In the genomic region with DNA sequence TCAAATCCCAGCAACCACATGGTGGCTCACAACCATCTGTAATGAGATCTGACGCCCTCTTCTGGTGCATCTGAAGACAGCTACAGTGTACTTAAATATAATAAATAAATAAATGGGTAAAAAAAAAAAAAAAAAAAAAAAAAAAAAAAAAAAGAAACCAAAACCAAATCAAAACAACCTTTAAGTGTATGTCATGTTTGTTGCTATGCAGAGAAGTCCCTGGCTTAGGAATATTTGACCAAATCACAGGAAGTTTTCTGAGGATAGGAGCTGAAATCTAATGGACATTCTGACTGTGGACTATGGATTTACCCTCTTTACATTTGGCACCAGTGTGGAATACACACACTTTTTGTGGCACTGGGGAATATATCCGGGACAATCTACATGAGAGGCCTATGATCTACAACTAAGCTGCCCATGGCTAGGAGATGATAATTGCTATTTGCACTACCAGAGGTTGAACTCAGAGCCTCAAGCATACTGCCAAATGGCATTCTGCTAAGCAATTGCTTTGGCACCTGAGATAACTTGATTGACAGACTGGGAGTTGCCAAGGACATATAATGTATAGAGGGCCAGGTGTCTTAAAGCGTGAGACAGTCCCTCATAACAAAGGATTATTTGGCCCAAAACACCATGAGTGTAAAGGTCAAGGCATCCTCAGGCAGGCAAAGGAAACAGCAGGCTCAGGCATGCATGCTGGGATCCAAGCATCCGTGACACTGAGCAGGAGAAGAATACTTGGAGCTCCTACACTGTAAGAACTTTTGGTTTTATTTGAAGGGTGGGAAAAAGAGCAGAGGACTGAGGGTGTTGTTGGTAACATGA, we compare ENCODE assay signal across 19 mouse cellular contexts. TPM values are rescaled to one million over a fixed set of nuclear protein-coding genes. Genes with fewer than 3 reads are reported as not detected.
DNase-seq lines count a peak whose midpoint lies in the region; ATAC-seq and TF ChIP-seq lines count a peak whose summit lies in the region.
"Had no signal": no experiment of that assay in that cellular context is flagged by ENCODE, and none has a peak within 500 bp of the region (broad histone marks: within the 10 kb centered on the region; RNA-seq: fewer than 3 reads in every experiment).

No protein-coding gene starts in this region.

- no peaks in the 10 kb centered on the region for H3K9me3 ChIP-seq in liver, embryonic 11.5 days (ENCODE audit: control insufficient read depth, low read length)
- H3K9me3 ChIP-seq in stomach, embryonic 16.5 days (replicated peaks; ENCODE audit: control insufficient read depth, low read length): no peaks in the 10 kb centered on the region
- H3K9me3 ChIP-seq: midbrain, embryonic 13.5 days; neural tube, embryonic 15.5 days had no signal

- H3K36me3 ChIP-seq in heart, adult 2 months (ENCODE audit: control insufficient read depth, insufficient read depth, low read length): no peaks in the 10 kb centered on the region
- H3K36me3 ChIP-seq in liver, adult 2 months (ENCODE audit: control insufficient read depth, insufficient read depth, low read length): no peaks in the 10 kb centered on the region
- H3K36me3 ChIP-seq in liver, embryonic 11.5 days (ENCODE audit: control insufficient read depth, insufficient read depth, low read length): peaks cover 4% of the 10 kb centered on the region; the same call in 1 of the 2 replicates
- H3K36me3 ChIP-seq in stomach, embryonic 16.5 days (ENCODE audit: control insufficient read depth, insufficient read depth, low read length): no peaks in the 10 kb centered on the region
- H3K36me3 ChIP-seq: neural tube, embryonic 15.5 days had no signal

- no peak overlapping the region for H3K4me3 ChIP-seq in heart, adult 2 months
- no peak overlapping the region for H3K4me3 ChIP-seq in liver, adult 2 months (ENCODE audit: insufficient read depth, low read depth, low read length)
- no peak overlapping the region for H3K4me3 ChIP-seq in liver, embryonic 11.5 days (ENCODE audit: low read depth, low read length)
- H3K4me3 ChIP-seq in stomach, embryonic 16.5 days (replicated peaks; ENCODE audit: low read length): no peak overlapping the region
- H3K4me3 ChIP-seq: midbrain, embryonic 13.5 days; neural tube, embryonic 15.5 days had no signal

- H3K27me3 ChIP-seq in heart, adult 2 months (ENCODE audit: control insufficient read depth, insufficient read depth, low read length): no peaks in the 10 kb centered on the region
- H3K27me3 ChIP-seq in liver, adult 2 months (ENCODE audit: control insufficient read depth, insufficient read depth, low read length): no peaks in the 10 kb centered on the region
- H3K27me3 ChIP-seq in liver, embryonic 11.5 days (replicated peaks; ENCODE audit: control insufficient read depth, insufficient read depth, low read length): no peaks in the 10 kb centered on the region
- H3K27me3 ChIP-seq in stomach, embryonic 16.5 days (ENCODE audit: control insufficient read depth, insufficient read depth, low read length): no peaks in the 10 kb centered on the region
- H3K27me3 ChIP-seq: midbrain, embryonic 13.5 days; neural tube, embryonic 15.5 days had no signal

- TF ChIP-seq CTCF in heart, adult 2 months (IDR thresholded peaks at IDR 0.05): 0 out of 2 replicates have a peak, but pooled peaks have one; percentile 16
- TF ChIP-seq CTCF in liver, adult 2 months (IDR thresholded peaks at IDR 0.05; ENCODE audit: low read depth, low read length): no peak

- H3K4me2 ChIP-seq in liver, embryonic 11.5 days: no peak overlapping the region
- no peak overlapping the region for H3K4me2 ChIP-seq in stomach, embryonic 16.5 days (ENCODE audit: low read depth, low read length)
- H3K4me2 ChIP-seq: hindbrain, embryonic 14.5 days; lung, embryonic 14.5 days; midbrain, embryonic 13.5 days; neural tube, embryonic 15.5 days had no signal

- no peak for TF ChIP-seq EP300 in heart, adult 2 months (IDR thresholded peaks at IDR 0.05; ENCODE audit: insufficient read depth, low read depth, low read length)

- TF ChIP-seq POLR2A in heart, adult 2 months (IDR thresholded peaks at IDR 0.05; ENCODE audit: insufficient read depth, low read depth, low read length): no peak
- TF ChIP-seq POLR2A in liver, adult 2 months (IDR thresholded peaks at IDR 0.05; ENCODE audit: extremely low read depth, insufficient read depth, low read length): no peak

- no peak for ATAC-seq in liver, embryonic 11.5 days (replicated peaks; ENCODE audit: low FRiP score)
- no peak for ATAC-seq in stomach, embryonic 16.5 days (ENCODE audit: insufficient read depth, low FRiP score)
- ATAC-seq: forebrain, postnatal 0 days; intestine, postnatal 0 days; midbrain, embryonic 13.5 days had no signal

- DNase-seq in heart, adult 2 months: no peak
- no peak for DNase-seq in heart, postnatal 25 days (ENCODE audit: low spot score)
- no peak for DNase-seq in liver, adult 2 months (ENCODE audit: extremely low read depth, low read depth, low spot score)
- DNase-seq in liver, embryonic 11.5 days (ENCODE audit: low spot score): no peak
- peak; percentile 95 for DNase-seq in fat pad, adult 2 months (ENCODE audit: extremely low read depth, low read depth, low spot score)
- DNase-seq in cerebellum, adult 11-12 months: no peak
- no peak for DNase-seq in left cerebral cortex, postnatal 25 days (ENCODE audit: low spot score in 2 of 2)
- DNase-seq: cerebellum, postnatal 36 days; forebrain, postnatal 0 days; heart, postnatal 10 days; layer of hippocampus, adult 9-11 months; lung, embryonic 14.5 days; lung, postnatal 4 days; right cerebral cortex, postnatal 4 days had no signal

- no peaks in the 10 kb centered on the region for H3K4me1 ChIP-seq in heart, adult 2 months (ENCODE audit: control insufficient read depth, insufficient read depth, low read length)
- peaks cover 18% of the 10 kb centered on the region for H3K4me1 ChIP-seq in liver, adult 2 months (ENCODE audit: control insufficient read depth, insufficient read depth, low read length)
- peaks cover 2% of the 10 kb centered on the region; the same call in 1 of the 2 replicates for H3K4me1 ChIP-seq in liver, embryonic 11.5 days (replicated peaks; ENCODE audit: control insufficient read depth, insufficient read depth, low read length)
- peaks cover 5% of the 10 kb centered on the region; the same call in 1 of the 2 replicates for H3K4me1 ChIP-seq in stomach, embryonic 16.5 days (ENCODE audit: control insufficient read depth, insufficient read depth, low read length)
- H3K4me1 ChIP-seq: midbrain, embryonic 13.5 days; neural tube, embryonic 15.5 days had no signal

- no peak overlapping the region for H3K9ac ChIP-seq in heart, adult 2 months (ENCODE audit: low read depth, low read length)
- no peak overlapping the region for H3K9ac ChIP-seq in liver, adult 2 months (ENCODE audit: low read depth, low read length)
- H3K9ac ChIP-seq in liver, embryonic 11.5 days (ENCODE audit: low read depth, low read length): no peak overlapping the region
- no peak overlapping the region for H3K9ac ChIP-seq in stomach, embryonic 16.5 days (ENCODE audit: low read length)
- H3K9ac ChIP-seq: forebrain, postnatal 0 days; hindbrain, embryonic 14.5 days; lung, embryonic 14.5 days; midbrain, embryonic 13.5 days; neural tube, embryonic 15.5 days had no signal

- 67% methylated on average over 4 of the region's 4 CpGs for WGBS in heart, adult 2 months
- whole genome bisulfite sequencing in liver, adult 2 months: 62% methylated on average over 4 of the region's 4 CpGs
- WGBS in liver, embryonic 11.5 days: 81% methylated on average over 4 of the region's 4 CpGs
- 65% methylated on average over 4 of the region's 4 CpGs for WGBS in stomach, embryonic 16.5 days

- H3K79me2 ChIP-seq in heart, adult 2 months (replicated peaks; ENCODE audit: control insufficient read depth, insufficient read depth, low read length): no peaks in the 10 kb centered on the region
- H3K79me2 ChIP-seq in liver, adult 2 months (ENCODE audit: control insufficient read depth, insufficient read depth, low read length): no peaks in the 10 kb centered on the region; the same call in 1 of the 2 replicates

- intact Hi-C loops in heart, adult 2 months (cut with DNase I): no loop called here
- intact Hi-C loops in heart, postnatal 25 days (cut with DNase I): no loop called here
- intact Hi-C loops in left cerebral cortex, postnatal 25 days (cut with DNase I): no loop called here

- no peak overlapping the region for H3K27ac ChIP-seq in heart, adult 2 months
- peak overlapping the region; percentile 47 for H3K27ac ChIP-seq in liver, adult 2 months (replicated peaks; ENCODE audit: insufficient read depth, low read depth, low read length)
- H3K27ac ChIP-seq in liver, embryonic 11.5 days (ENCODE audit: low read depth, low read length): no peak overlapping the region
- H3K27ac ChIP-seq in stomach, embryonic 16.5 days (ENCODE audit: low read length): peak overlapping the region; percentile 49
- H3K27ac ChIP-seq: hindbrain, embryonic 14.5 days; midbrain, embryonic 13.5 days; neural tube, embryonic 15.5 days had no signal

RNA-seq across cellular contexts. Expression of a gene that starts 54.8 kb away (rescaled TPM):
- 1 to 10 TPM; 5.7 to 6.2 TPM for total RNA-seq in heart, adult 2 months (2021)
- 4.7 and 8.3 TPM in 2 replicates for polyA plus RNA-seq in heart, adult 2 months (2012; rRNA removed)
- total RNA-seq in heart, postnatal 25 days (2021): 1 to 10 TPM; 4.6 to 4.8 TPM
- total RNA-seq in liver, adult 2 months (2014; rRNA removed): 2.6 and 4.3 TPM in 2 replicates
- polyA plus RNA-seq in liver, adult 2 months (2012; rRNA removed): 1.7 and 2.0 TPM in 2 replicates
- polyA plus RNA-seq in liver, embryonic 11.5 days (2014; fragmentation: Nextera tagmentation; extraction: Ambion mirVana): 18.5 and 18.7 TPM in 2 replicates
- 10.4 and 11.8 TPM in 2 replicates for polyA plus RNA-seq in stomach, embryonic 16.5 days (2015; fragmentation: Nextera tagmentation; extraction: Ambion mirVana)
- total RNA-seq in left cerebral cortex, postnatal 25 days (2021): 1 to 10 TPM; 5.3 to 6.8 TPM

RNA-seq across cellular contexts. Expression of a gene that starts 55.0 kb away (rescaled TPM):
- 10 to 100 TPM; 18.3 to 22.4 TPM for total RNA-seq in heart, adult 2 months (2021)
- polyA plus RNA-seq in heart, adult 2 months (2012; rRNA removed): 6.4 and 8.1 TPM in 2 replicates
- total RNA-seq in heart, postnatal 25 days (2021): 10 to 100 TPM; 19.1 to 19.2 TPM
- 14.4 TPM in 2 replicates for total RNA-seq in liver, adult 2 months (2014; rRNA removed)
- polyA plus RNA-seq in liver, adult 2 months (2012; rRNA removed): 6.2 and 6.3 TPM in 2 replicates
- polyA plus RNA-seq in liver, embryonic 11.5 days (2014; fragmentation: Nextera tagmentation; extraction: Ambion mirVana): 48.4 and 50.9 TPM in 2 replicates
- 58.4 and 60.0 TPM in 2 replicates for polyA plus RNA-seq in stomach, embryonic 16.5 days (2015; fragmentation: Nextera tagmentation; extraction: Ambion mirVana)
- 10 to 100 TPM; 34.1 to 38.1 TPM for total RNA-seq in left cerebral cortex, postnatal 25 days (2021)

Comparison
In these comparisons a context has a peak if more than half of its experiments do, and no peak if none do; other contexts are left out.
1. H3K27ac ChIP-seq: peak in liver, adult 2 months (single experiment) and stomach, embryonic 16.5 days (single experiment); none in heart, adult 2 months (single experiment) and liver, embryonic 11.5 days (single experiment).